Mouse (Mus musculus): ENCODE results near the gene Plekha1.

Plekha1 gene

DNA sequence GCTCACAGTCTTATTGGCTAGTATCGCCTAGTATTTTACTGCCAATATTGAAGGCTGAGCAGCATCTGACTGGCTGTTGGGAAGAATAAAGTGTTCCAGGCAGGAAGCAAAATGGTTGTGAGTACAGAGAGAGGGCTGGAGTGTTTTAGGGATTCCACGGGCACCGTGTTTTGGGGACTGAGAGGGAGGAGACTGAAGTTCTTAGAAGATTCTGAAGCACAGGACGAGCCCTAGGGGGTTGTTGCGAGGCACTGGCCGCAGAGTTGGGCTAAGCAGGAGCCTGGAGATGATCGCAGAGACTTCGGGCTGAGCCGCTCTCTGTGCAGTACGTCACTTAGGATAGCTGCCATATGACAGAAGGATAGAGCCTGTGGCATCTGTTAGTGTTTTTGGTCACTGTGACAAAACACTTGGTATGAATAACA lies 88.6 kb downstream of the Plekha1 start:
- no peak for DNase-seq (ENCODE audit: low spot score)

GRCm38 (mm10) chr7:130958551-130958950 lies 93.0 kb downstream of the Plekha1 start:
- DNase-seq (ENCODE audit: low spot score): no peak

DNA sequence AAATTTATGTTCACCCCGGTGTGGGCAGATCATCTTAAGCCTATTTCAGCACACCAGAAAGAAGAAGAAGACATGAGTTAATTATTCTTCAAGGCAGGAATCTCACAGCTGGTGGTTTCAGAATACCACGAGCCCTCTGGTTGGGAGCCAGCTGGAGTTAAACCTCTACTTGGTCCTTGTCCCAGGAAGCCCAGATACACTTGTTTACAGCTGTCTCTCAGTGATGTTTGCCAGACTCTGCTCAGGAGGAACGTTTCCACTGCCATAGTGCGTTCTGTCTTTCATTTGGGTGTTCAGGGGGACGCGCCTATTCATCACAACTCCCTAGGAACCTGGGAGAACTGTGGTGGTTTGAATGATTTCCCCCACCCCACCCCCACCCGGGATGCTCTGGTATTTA lies 94.3 kb downstream of the Plekha1 start:
- no peak for DNase-seq (ENCODE audit: low spot score)

DNA sequence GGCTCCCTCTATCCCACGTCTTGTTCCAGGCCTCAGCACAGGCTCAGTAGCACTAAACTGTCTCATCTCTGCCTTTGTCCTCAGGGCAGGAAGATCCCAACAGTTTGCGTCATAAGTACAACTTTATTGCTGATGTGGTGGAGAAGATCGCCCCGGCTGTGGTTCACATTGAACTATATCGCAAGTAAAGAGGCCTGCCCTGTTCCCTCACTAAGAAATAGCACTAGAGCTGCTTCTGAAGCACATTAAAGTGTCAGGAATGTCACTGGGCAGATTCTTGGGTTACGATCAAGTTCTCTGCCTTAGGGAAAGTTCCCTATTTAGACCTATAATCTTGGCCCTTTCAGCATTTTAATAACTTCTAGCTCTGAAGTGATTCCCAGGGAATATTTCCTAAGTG lies 95.9 kb downstream of the Plekha1 start:
- no peak for DNase-seq (ENCODE audit: low spot score)
